Mouse (Mus musculus) hematopoietic stem cell, adult 5-6 weeks (primary cell): Measurements from ENCODE around the gene Sbno1. TPM values are rescaled to one million over a fixed set of nuclear protein-coding genes. Genes with fewer than 3 reads are reported as not detected.
A peak's percentile ranks its signal among the peaks of the same experiment; 100 is the strongest.
"Not testable (repeated sequence)": the region's sequence is repeated elsewhere in the genome, so short reads cannot be mapped to it uniquely, and the experiment has no call there.

Experiments used
- ATAC-seq, 2 experiments: fragments of 125-278 bp in 1 of 2; replicated peaks in 1 of 2; 2 replicates each; pipeline ENCODE4 v1.8.0; 2016 to 2017; ENCODE audit warnings: inconsistent platforms in 2 of 2, mild to moderate bottlenecking in 2 of 2, moderate number of reproducible peaks in 2 of 2, low read depth in 1 of 2, moderate TSS enrichment in 1 of 2; ENCODE audit not compliant: low FRiP score in 2 of 2, poor library complexity in 2 of 2, severe bottlenecking in 2 of 2, insufficient read depth in 1 of 2, low TSS enrichment in 1 of 2
- total RNA-seq: library from RNA; stranded (forward); fragments of 172-1452, 232-1000 nt; gene quantifications from 2 replicates; pipeline ENCODE4 v1.2.3, GENCODE M21; 2017

Sbno1 gene
- total RNA-seq: 233 and 245 TPM in 2 replicates

GRCm38 (mm10) chr5:124425412-124426259 is at the start of gene Sbno1:
Gene Sbno1, minus strand, starts transcription at chr5:124426001.
- ATAC-seq: peak; percentile 90 to 91

DNA sequence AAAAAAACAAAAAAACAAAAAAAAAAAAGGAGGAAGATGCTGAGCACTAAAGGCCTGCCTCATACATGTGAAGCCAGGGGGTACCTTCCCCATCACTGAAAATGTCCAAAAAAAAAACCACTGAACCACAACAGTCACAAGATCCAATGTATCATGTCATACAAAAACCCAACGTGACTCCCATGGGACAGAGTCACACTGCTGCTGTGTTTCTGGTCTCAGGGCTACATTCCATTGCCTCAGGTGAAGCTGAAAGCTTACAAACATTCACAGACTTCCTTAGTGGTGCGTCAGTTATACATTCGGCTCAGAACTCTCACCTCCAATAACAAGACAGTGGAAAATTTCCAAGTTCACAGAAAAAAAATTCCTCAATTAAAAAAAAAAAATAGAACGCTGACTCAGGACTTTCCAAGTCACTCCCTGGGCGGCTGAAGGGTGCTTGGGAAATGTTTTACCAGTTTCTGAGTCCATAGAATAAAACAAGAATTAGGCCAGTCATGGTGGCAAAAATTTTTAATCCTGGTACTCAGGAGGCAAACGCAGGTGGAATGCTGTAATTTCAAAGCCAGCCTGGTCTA is 44.9 kb upstream of the Sbno1 start:
- ATAC-seq: no peak

- ATAC-seq: no peak
These were observed 43.7 kb upstream of the Sbno1 start for GRCm38 (mm10) chr5:124469486-124469885.

DNA sequence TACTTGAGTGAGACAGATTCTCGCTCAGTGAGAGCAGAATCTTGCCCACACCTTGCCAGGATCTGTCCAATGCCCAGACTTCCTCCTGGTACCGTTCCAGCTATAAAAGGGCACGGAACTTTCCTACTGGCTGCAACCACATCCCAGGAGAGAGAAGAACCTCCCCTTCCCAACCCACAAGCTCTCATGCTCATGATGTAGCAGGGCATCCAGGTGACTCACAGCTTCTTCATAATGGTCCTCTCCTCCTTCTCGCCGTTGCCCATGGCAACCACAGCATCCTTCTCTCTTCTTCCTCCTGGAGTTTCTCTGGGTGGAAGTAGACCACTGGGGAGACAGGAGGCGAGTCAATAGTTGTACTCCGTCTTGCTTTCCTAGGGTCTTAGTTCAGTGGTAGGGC is 42.6 kb upstream of the Sbno1 start:
- no peak for ATAC-seq

DNA sequence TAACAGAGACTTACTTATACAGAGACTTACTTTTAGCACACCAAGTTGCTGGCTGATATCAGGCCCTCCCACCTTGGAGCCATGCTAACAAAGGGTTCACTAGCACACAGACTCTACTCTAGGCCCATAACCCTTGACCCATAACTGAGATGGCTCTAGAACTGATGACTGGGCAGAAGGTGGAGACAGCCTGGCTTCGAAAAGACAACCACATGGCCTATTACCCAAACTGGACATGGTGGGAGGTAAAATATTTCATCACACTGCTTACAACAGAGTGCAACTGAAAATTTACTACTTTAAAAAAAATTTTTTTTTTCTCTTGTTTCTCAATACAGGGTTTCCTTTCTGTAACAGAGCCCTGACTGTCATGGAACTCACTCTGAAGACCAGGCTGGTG is 42.0 kb upstream of the Sbno1 start:
- ATAC-seq: peak in 1 of 2 experiments; percentile 61; a peak in 1 of 4 replicates

DNA sequence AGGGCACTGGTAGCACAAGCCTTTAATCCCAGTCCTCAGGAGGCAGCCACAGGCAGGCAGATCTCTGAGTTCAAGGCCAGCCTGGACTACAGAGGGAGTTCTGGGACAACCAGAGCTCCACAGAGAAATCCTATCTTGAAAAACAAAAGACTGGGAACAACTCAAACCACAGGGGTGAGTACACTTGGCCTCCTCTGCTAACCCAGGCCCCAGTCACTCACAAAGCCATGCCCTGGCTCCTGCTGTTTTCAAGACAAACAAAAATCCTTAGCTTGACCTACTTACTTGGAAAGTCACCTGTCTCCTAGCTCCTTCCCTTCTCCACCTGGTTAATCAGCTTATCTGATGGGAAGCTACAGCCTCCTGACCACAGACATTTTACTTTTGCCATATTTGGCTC is 39.1 kb upstream of the Sbno1 start:
- ATAC-seq: no peak

DNA sequence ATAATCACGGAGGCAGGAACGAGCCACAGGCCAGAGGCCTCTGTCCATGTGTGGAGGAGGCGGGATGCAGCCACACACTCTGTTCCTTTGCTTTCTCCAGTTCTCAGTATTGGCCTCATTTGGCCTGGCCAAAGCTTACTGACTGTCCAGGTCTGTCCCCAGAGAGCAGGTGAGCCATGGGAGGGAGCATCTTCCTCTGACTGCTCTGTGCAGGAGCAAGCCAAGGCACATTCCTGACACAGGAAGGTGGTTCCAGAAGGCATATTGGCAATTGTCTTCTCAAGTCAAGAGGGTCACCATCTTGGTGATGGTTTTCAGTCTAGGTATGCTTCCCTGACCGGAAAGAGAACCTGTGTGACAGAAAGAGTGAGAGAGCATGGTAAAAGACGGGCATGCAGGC is 37.7 kb upstream of the Sbno1 start:
- ATAC-seq: no peak

- no peak for ATAC-seq
These were observed 36.7 kb upstream of the Sbno1 start for GRCm38 (mm10) chr5:124462297-124463025.

DNA sequence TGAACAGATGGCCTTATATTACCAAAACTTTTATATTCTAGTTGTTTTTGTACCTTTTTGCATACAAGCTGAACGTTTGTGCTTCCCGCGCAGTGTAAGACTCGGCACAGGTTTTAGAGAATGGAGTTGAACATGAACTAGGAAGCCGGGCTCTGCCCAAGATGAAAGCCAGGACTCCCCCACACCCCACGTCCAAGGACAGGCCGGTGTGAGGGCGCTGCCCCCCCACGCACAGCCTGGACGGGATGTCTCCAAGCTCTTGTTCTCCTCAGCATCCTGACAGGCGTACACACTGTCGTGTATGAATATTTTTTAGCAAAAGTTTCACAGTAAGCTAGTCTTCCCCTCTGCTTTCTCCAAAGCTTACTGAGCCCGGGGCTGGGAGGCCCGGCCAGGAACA is 35.1 kb upstream of the Sbno1 start:
- not testable (repeated sequence) for ATAC-seq

DNA sequence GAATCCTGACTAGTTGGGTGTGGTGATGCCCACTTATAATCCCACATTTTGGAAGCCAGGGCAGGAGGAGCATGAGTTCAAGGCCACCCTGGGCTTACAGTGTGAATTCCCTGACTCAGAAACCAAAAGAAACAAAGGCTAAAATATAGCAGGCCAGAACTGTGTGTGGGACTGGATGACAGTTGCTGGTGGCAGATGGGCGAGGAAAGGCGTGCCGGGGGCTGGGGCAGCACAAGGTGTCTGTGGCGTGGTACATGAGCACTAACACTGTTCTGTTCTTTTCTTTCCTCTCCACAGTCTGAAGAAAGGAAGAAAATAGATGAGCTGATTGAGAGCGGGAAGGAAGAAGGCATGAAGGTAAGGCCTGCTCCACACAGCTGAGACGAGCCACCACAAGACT is 31.0 kb upstream of the Sbno1 start:
- no peak for ATAC-seq

DNA sequence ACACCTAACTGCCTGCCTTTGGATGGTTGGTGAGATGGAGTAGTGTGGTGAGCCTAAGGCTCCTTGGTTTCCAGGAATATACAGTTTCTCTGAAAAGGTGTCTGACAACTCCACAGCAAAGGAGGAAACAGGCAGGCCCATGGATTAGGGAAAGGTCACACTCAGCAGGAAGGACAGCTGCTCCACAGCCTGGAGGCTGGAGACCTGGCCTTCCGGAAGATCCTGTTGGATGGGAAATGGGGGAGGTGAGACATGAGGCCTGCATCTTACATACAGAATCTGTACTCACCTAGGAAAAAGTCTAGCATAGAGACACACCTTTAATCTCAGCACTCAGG is 28.2 kb upstream of the Sbno1 start:
- ATAC-seq: no peak

DNA sequence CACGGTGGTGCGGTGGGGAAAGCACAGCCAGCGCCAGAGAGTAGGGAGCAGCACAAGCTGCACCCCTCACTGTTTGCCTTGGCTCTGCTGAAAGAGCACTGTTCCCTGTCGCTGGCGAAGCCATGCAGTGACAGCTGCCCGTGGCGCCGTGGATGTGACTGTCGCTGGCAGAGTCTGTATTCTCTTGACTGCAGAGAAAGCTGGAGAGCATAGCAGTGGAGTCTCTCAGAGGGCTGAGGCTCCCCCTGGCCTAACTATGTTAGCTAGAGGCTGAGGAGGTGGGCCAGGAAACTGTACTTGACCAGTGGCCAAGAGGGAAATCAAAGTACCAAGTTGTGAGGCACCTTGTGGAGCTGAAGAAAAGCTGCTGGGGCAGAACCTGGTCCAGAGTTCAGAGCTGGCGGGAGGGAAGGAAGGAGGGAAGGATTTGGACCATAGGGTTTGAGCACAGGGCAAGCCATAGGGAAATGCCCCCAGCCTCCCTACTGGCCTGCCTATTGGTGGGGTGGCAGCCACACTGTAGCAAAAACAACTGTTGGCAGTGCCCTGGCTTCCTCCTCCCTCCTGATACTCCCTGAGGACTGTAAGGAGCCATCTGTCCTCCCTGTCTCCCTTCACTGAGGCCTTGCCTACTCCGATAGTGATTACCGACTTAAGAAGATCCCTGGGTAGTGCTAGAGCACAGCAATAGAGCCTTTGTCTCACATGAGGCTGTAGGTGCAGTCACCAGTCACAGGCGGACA is 27.7 kb upstream of the Sbno1 start:
- ATAC-seq: no peak

DNA sequence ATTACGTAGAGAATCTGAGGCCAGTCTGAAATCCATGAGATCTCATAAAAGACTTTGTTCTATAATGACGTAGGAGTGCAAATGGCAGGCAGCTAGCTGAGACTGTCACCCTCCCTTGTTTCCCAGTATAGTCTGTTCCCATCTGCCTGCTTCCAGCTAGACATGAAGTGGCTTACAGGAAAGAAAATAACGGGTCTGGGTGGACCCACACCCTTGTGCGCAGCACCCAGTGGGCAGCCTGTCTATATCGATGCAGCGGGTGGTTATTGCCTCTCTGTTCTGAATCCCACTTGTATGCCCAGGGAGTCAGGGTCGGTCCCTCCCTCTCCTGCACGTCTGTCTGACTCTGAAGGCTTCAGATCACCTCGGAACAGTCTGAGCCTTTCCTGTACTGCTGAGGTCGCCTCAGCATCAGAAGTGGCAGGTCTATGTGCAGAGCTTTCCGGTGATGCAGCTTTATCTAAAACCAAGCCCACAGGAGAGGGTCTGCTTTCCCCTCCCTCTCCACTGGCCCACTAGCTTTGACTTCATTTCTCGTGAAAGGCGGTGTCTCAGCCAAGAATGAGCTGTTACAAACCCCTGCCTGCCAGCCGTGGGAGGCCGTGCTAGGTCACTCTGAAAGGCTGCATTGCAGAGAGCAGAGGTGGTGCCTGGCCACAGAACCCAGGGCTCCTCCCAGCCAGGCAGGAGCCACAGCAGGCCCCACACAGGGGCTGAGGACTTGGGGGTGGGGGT is 26.9 kb upstream of the Sbno1 start:
- ATAC-seq: no peak

- ATAC-seq: no peak
These were observed 25.0 kb upstream of the Sbno1 start for GRCm38 (mm10) chr5:124450641-124451340.

GRCm38 (mm10) chr5:124450051-124450450 is 24.2 kb upstream of the Sbno1 start:
- no peak for ATAC-seq

DNA sequence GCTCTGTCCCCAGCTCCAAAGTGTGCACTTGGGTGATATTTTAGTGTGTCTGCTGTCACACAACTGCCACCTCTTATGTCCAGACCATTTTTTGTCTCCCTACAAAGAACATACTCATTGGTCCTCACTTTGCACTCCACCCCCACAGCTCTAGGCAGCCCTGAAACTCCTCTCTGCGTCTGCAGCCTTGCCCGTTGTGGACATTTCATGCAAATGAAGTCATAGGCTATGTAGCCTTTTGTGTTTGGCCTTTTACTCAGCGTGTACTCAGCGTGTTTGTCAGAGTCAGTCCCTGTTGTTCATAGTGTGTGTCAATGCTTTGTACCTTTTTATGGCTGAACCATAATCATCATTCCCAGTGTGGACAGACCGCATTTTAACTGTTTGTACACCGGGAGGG is 23.7 kb upstream of the Sbno1 start:
- no peak for ATAC-seq
